Mouse (Mus musculus) ZHBTc4 (cell line): Measurements from ENCODE around the gene Luc7l2.

ENCODE experiments used
- DNase-seq: peaks from one replicate; pipeline ENCODE4 v3.0.0-alpha.2; 2011; ENCODE audit warnings: low read depth, low spot score

Gene Luc7l2

GRCm38 (mm10) chr6:38650263-38650937 is 99.3 kb downstream of the Luc7l2 start:
- DNase-seq: peak; percentile 84
